Mouse (Mus musculus): ENCODE results near the gene Krtap12-1.

DNA sequence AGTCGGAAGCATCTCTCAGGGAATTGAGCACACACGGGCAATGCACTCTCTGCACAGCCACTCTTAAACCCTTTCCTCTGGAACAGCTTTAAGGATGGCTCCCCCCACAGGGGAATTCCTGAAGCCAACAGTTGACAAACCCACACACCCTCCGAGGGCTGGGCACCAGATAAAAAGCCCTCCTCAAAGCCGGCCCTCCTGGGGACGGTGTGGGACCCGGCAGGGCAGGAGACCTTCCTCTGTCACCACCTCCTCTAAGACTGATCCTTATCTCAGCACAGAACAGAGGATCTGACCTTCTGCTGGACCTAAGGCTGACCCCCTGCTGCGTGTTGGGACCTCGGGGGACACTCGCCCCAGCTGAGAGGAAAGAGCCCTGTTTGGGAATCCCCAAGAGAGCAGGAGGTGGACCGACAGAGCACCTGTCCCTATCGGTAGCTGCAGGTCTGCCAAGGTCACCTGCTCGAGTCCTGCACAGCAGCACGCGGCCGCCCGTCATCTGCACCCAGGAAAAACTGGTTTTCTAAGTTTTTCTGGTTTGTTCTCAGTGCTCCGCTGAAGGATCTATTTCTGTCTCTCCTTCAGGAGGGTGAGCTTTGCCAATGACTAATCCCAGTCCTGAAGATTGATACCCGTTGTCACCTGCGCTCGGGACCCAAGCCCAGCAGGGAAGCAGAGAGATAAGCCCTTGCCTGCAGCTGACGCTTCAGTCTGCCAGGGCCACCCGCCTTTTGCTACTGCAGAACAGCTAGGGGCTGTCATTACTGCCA, 34.3 kb upstream of the Krtap12-1 start, which contains the start of gene Tspear:
- TF ChIP-seq POLR2A (IDR thresholded peaks at IDR 0.05; ENCODE audit: low read depth, low read length), result no peak
- no peak for TF ChIP-seq CTCF (conservative IDR thresholded peaks at IDR 0.05; ENCODE audit: insufficient read depth, insufficient read length, low read depth, low read length)
